Mouse (Mus musculus): ENCODE data around the gene Prph.

Gene Prph

GRCm38 (mm10) chr15:99098493-99098861, 43.5 kb downstream of the Prph start:
- DNase-seq (ENCODE audit: low spot score in 2 of 2), result no peak

DNA sequence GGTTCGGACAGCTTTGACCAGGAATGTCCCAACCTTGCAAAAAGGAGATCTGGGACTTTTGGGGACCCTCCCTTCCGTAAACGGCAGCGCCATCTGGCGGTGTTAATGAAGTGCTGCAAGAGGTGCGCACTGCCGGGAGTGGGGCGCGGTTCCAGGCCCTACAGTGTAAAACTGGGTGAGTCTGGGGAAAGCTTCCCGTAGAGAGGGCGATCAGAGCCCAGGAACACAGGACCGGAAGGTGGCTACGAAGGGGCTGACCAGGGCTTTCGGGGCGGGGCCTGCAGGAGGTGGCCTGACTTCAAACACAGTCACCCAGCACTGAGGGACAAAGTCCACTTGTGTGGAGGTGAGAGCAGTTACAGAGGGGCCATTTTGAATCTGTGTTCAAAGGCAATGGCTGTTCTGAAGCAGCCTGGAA, 44.2 kb downstream of the Prph start:
- no peak for DNase-seq (ENCODE audit: low spot score in 2 of 2)

DNA sequence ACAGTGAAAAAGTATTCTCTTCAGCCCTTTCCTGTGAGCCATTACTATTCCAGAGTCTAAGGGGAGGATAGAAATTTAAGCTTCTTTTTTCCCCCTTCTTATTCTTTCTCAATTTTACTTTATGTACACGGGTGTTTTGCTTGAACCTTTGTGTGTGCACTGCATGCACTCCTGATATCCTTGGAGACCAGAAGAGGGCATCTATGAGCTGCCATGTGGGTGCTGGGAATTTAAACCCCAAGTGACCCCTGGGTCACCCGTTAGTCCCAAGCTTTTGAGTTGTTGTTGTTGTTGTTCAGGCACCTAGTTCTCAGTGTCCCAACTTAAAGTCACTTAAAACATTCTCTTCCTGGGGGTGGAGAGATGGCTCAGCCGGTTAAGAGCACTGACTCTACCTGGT, 45.0 kb downstream of the Prph start:
- DNase-seq (ENCODE audit: low spot score in 2 of 2), result no peak

- no peak for DNase-seq (ENCODE audit: low spot score in 2 of 2)
Measured at GRCm38 (mm10) chr15:99105238-99105637, 50.3 kb downstream of the Prph start.

- DNase-seq (ENCODE audit: low spot score in 2 of 2), result no peak
Measured at GRCm38 (mm10) chr15:99107866-99108265, 52.9 kb downstream of the Prph start.

Measured in right cerebral cortex, postnatal 36 days (tissue).